Mouse (Mus musculus) adrenal gland, postnatal 4 days (tissue): ENCODE results near the gene B3gnt3. TPM values are rescaled to one million over a fixed set of nuclear protein-coding genes. Genes with fewer than 3 reads are reported as not detected.

Experiments
- DNase-seq, 2 experiments: peaks; one replicate each; pipeline ENCODE4 v3.0.0; 2021 to 2022; ENCODE audit warnings: low spot score in 2 of 2, mixed read lengths in 2 of 2
- total RNA-seq, 2 experiments: library from RNA; stranded (reverse); gene quantifications; 2 replicates each; pipeline ENCODE4 v1.2.3; 2021

B3gnt3 gene
- total RNA-seq, 2 experiments from 2014 or later = 4.4 to 5.0 TPM

GRCm38 (mm10) chr8:71679550-71680168, 21.9 kb downstream of the B3gnt3 start:
- DNase-seq = no peak

GRCm38 (mm10) chr8:71679116-71679515, 22.5 kb downstream of the B3gnt3 start:
- DNase-seq = no peak

- DNase-seq = no peak
Observed at GRCm38 (mm10) chr8:71678216-71678615, 23.4 kb downstream of the B3gnt3 start.

DNA sequence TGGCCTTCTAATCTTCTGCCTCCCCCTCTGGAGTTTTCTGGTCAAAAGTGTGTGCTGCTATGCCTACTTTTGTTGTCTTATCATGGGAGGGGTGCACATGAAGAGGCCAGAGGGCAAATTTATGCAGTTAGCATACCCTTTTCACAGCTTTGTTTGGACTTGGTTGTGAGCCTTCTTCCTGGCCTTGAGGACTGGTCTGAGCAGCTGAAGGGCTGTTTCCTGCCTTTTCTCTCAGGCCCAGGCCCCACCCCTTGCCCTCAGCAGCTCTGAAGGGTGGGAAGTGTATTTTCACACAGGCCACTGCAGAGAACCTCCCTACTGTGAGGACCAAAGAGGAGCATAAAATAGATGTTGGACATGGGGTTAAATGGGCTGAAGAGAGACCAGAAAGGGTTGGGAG, 24.0 kb downstream of the B3gnt3 start:
- DNase-seq = no peak

- DNase-seq = no peak
Observed at GRCm38 (mm10) chr8:71676803-71677202, 24.8 kb downstream of the B3gnt3 start.

DNA sequence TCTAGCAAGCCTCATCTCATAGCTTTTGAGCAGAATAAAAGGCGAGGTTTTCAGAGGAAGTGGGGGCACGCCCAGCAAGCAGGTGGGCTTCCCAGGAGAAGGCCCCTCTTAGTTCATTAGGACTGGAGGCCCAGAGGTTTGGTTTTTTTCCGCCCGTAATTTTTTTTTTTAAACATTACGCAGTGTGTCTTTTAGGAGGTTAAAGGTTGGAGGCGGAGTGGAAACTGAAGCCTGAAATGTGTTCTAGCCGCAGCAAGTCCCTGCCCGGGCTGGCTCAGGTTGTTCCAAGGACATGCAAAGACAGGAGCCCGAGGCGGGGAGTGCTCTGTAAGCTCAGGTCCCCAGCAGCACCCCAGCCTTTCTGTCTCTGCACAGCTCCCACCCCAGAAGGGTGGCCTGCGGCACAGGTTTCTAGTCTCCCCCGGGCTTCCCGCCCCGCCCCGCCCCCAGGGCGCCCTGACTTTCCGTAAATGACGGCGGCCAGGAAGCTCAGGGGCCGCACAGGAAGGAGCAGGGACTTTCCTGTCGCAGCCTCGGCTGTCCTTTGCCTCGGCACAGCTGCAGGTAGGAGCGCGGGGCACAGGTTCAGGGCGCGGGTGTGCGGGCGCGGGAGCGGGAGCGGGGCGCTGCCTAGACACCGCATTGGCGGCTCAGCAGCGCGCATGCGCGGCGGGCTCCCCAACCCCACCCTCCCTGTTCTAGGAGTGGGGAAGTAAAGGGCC, 25.4 kb downstream of the B3gnt3 start, which contains the start of gene Jak3:
Gene Jak3 (plus strand): TSS at position 277 of the 722 bp plus-strand sequence.
- DNase-seq = peak in 1 of 2 experiments; percentile 54

DNA sequence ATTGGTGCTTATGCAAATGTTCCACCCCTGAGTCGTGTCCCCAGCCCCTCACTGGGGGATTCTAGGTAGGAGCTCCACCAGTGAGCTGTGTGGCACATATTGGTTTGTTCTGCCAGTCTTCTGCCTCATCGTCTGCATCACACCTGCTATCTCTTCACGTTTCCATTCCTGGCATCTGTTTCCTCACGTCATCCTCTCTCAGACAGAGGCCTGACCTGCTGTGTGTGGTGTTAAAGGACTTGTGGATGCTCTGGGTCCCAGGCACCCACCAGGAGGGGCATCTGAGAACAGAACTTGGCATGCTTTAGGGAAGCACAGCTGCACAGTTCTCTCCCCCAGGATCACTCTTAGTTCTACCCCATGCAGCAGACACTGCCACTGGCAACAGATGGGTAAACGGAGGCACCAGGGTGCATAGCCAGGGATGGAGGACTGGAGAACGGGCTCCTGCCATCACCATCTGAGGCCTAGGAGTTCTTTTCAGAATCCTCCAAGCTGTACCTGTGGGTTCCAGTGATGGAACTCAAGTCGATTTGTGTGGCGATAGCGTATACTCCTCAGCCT, 26.1 kb downstream of the B3gnt3 start:
- DNase-seq = no peak

DNA sequence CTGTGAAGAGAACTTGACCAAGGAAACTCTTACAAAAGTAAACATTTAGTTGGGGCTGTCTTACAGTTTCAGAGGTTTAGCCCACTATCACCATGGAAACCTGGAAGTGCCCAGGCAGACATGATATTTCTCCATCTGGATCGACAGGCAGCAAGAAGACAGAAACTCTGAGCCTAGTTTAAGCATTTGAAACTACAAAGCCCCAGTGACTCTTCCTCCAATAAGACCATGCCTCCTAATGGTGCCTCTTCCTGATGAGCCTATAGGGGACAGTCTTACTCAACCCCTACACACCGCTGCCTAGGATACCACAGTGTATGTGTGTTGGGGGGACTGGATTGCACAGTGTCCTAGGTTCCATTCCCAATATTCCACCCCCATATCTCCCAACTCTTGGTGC, 27.5 kb downstream of the B3gnt3 start:
- no peak for DNase-seq

DNA sequence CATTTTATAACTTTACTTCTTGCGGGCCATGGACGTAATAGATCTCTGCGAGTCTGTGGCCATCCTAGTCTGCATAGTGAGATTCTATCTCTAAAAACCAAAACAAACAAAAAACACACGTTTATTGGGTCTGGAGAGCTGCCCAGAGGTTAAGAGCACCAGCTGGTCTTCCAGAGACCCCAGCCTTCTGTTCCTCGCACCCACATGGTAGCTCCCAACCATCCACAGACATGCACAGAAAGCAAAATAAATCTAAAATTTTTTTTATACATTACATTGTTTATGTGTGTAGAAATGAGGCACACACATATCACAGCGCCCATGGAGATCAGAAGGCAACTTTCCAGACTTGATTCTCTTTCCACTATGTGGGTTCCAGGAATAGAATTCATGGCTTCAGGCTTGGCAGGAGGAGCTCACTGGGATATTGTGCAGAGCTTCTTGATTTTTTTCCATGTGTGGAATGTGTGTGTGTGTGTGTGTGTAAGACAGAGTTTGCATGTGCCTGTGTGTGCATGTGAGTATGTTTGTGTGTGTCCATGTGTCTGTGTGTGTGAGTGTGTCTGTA, 29.3 kb downstream of the B3gnt3 start:
- DNase-seq = no peak

DNA sequence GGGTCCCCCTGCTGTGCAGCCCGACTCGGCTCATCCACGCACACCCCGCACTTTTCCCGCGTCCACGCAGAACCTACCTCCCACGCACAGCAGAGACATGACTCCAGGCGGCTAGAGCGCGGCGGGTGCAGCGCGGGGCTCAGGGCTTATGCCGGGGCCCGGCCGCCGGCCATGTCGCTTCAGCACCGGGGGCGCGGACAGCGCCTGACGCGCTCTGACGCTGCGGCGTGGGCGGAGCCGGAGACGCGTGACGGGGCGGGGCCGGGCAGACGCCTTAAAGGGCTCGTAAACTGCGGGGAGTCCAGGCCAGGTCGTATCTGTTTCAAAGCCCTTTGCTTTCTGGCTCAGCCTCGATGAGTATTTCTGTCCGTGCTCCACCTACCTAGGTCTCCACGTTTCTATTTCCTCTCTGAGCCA, 30.0 kb downstream of the B3gnt3 start, which contains the start of gene Unc13a:
Gene Unc13a (minus strand): TSS at position 209 of the 417 bp plus-strand sequence.
- peak; percentile 81 to 90 for DNase-seq

DNA sequence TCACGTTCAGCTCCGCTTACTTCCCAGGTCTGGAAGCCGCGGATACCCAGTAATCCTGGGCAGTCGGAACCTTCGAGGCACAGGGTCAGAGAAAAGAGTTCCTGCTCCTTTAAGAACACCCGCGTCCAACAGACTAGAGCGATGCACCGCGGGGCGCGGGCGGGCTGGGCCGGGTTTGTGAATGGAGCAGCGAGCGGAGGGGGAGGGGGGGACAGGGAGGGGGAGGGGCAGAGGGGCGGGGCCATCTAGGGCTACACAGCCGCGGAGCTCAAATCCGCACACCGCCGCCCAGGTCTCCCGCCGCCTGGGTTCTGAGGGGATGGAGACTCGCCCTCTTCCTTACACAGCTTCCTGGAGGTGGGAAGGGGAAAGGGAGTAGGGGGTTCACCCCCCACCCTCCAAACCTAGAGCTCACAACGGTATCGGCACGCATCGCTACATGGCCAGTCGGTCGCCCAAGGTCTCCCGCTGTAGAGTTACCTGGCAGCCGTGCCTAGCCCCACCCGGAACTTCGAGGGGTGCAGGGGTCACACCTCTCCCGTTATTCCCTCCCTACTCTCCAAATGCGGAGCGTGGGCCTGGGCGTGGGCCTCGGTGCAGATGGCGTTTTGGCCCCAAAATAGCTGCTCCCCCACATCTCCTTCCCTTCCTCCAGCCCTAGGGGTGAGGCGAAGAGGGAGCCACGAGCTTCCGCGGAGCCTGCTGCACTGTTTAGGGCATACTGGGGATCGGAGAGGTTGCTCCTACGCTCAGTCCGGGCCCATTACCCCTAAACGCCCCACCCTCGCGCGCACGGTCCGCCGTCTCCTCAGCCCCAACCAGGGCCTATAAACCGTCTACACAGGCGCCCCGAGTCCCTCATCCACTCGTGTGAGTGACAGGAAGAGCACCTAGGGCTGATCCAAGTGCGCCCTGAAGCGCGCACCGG, 30.7 kb downstream of the B3gnt3 start:
- DNase-seq = no peak

GRCm38 (mm10) chr8:71670198-71670597, 31.4 kb downstream of the B3gnt3 start:
- DNase-seq = no peak

GRCm38 (mm10) chr8:71668220-71668975, 33.2 kb downstream of the B3gnt3 start:
- no peak for DNase-seq

DNA sequence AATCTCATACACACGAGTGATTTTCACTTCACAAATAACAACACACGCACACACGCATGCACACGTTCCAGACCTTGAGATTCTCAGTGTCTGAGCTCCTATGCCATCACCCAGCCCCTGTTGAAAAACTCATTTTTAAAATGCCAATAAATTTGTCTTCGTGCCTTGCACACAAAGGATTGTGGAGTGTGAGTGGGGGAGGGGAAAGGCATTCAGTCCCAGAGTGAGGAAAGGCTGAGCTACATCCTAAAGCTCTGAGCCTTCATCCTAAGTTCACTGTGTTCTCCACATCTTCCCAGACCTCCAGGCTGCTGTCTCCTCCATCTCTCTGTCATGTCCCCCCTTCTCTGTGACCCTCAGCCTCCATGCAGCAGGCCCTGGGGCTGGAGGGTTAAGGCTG, 34.3 kb downstream of the B3gnt3 start:
- DNase-seq = no peak

GRCm38 (mm10) chr8:71666855-71667254, 34.7 kb downstream of the B3gnt3 start:
- no peak for DNase-seq

GRCm38 (mm10) chr8:71665331-71666130, 36.1 kb downstream of the B3gnt3 start:
- DNase-seq = peak in 1 of 2 experiments; percentile 69

- peak; percentile 72 to 79 for DNase-seq
Observed at GRCm38 (mm10) chr8:71660325-71661120, 41.1 kb downstream of the B3gnt3 start.

DNA sequence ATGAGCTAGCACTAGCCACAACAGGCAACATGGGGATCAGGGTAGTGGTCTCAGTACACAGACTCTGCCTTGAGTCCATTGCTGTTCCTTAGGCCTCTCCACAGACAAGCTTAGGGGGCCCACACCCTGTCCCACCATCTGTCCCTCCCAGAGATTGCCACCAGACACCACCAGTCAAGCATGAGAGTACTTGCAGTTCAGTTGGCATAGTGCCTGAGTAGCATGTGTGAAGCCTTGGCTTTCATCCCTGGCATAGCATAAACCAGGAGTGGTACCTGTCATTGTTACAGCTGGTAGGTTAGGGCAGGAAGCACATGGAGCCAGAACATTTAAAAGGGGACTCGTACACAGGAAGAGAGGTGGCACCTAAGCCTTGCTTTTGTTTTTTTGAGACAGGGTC, 41.8 kb downstream of the B3gnt3 start:
- DNase-seq = no peak
